Mouse (Mus musculus): ENCODE data around the gene Lrba.
A peak's percentile ranks its signal among the peaks of the same experiment; 100 is the strongest.

- TF ChIP-seq CTCF (IDR thresholded peaks at IDR 0.05; ENCODE audit: low read depth) (peak; percentile 89), EP300 (IDR thresholded peaks at IDR 0.05; ENCODE audit: low read depth) (no peak)
Measured at GRCm38 (mm10) chr3:86796716-86797115, 572.2 kb downstream of the Lrba start.
